Mouse (Mus musculus) embryonic facial prominence, embryonic 10.5 days (tissue): ENCODE results near the gene Ap1m1. TPM values are rescaled to one million over a fixed set of nuclear protein-coding genes. Genes with fewer than 3 reads are reported as not detected.

Experiments used
- DNase-seq: peaks from one replicate; pipeline ENCODE4 v3.0.0-alpha.2; 2017; ENCODE audit warnings: low spot score
- H3K27ac ChIP-seq: fragments of 300-500 bp; sonication (generic); replicated peaks from 2 replicates; pipeline ENCODE4 v1.5.1; 2016; ENCODE audit warnings: mild to moderate bottlenecking
- H3K27me3 ChIP-seq: fragments of 300-500 bp; sonication (generic); replicated peaks from 2 replicates; pipeline ENCODE4 v1.6.1; 2016; ENCODE audit warnings: low read depth, mild to moderate bottlenecking; ENCODE audit not compliant: poor library complexity, severe bottlenecking
- H3K36me3 ChIP-seq: fragments of 300-500 bp; sonication (generic); replicated peaks from 2 replicates; pipeline ENCODE4 v1.6.1; 2016; ENCODE audit warnings: mild to moderate bottlenecking, moderate library complexity
- H3K4me1 ChIP-seq: fragments of 300-500 bp; sonication (generic); 2 replicates; pipeline ENCODE4 v1.6.1; 2016
- H3K4me3 ChIP-seq: fragments of 300-500 bp; sonication (generic); 2 replicates; pipeline ENCODE4 v1.5.1; 2016; ENCODE audit warnings: mild to moderate bottlenecking, moderate library complexity
- H3K9me3 ChIP-seq: fragments of 300-500 bp; sonication (generic); 2 replicates; pipeline ENCODE4 v1.6.1; 2016; ENCODE audit warnings: mild to moderate bottlenecking
- WGBS: fragments of 180-500 bp; shearing (Covaris S2); methylation state at CpG from one replicate; pipeline ENCODE4 v1.1.7; 2016; 5-methylcytosine and 5-hydroxymethylcytosine counted together
- polyA plus RNA-seq: library from polyadenylated mRNA; unstranded; fragments of >200 nt; fragmentation: Nextera tagmentation; extraction: Ambion mirVana; gene quantifications from 2 replicates; pipeline ENCODE4 v1.2.1, GENCODE M21; 2016

Ap1m1 gene
- polyA plus RNA-seq = 139 and 144 TPM in 2 replicates

GRCm38 (mm10) chr8:72239499-72240402, at the start of gene Ap1m1:
TSS of gene Ap1m1 (plus strand) at chr8:72240018.
- peak; percentile 99 for DNase-seq
- H3K4me3 ChIP-seq = peak within 1 kb of the TSS; percentile 80
- H3K27ac ChIP-seq = peak within 1 kb of the TSS; percentile 95
- no peaks in the 10 kb centered on the region for H3K9me3 ChIP-seq
- H3K27me3 ChIP-seq = no peaks in the 10 kb centered on the region
- peaks cover 11% of the 10 kb centered on the region for H3K4me1 ChIP-seq
- H3K36me3 ChIP-seq = peaks cover 21% of the 10 kb centered on the region
- under 1% methylated on average over 54 of the region's 54 CpGs for WGBS

DNA sequence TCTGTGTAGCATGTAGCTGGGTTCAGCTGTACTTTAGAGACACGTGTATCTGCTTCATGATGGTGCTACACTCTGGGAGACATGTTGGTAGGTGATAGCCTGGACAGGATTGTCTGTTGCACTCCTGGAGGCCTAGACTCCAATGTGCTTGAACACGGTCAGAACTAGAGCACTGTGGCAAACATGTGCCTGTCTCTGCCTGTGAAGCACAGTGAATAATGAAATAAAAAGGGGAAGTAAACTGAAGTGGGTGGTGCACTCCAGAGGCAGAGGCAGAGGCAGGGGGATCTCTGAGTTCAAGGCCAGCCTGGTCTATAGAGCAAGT, 49.6 kb upstream of the Ap1m1 start:
- Histone ChIP-seq H3K36me3 (no peaks in the 10 kb centered on the region), H3K9me3 (no peaks in the 10 kb centered on the region), H3K4me3 (no peak overlapping the region), H3K27me3 (no peaks in the 10 kb centered on the region), H3K4me1 (no peaks in the 10 kb centered on the region), H3K27ac (no peak overlapping the region)
- 89% methylated on average over 2 of the region's 2 CpGs for WGBS
- no peak for DNase-seq

- Histone ChIP-seq H3K4me1 (no peaks in the 10 kb centered on the region), H3K36me3 (no peaks in the 10 kb centered on the region), H3K4me3 (no peak overlapping the region), H3K27ac (no peak overlapping the region), H3K9me3 (no peaks in the 10 kb centered on the region), H3K27me3 (no peaks in the 10 kb centered on the region)
- no peak for DNase-seq
These were observed 47.8 kb upstream of the Ap1m1 start for GRCm38 (mm10) chr8:72192065-72192464.

DNA sequence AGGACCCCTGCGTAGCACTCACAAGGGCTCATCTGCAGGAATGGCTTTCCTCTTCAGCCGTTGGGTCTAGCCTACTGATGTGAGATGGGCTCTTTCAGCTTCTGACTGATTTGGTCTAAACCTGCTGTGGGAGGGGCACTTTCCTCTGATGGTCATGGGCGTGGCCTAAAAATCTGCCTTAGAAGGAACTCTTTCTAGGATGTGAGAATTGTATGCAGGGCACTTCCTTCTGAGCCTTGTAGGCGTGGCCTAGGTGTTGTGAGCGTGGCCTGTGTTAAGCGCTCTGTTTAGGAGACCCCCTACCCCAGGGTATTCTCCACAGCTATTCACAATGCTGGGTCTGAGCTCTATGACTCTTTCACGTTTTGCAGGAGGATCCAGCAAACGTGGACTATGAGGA, 41.8 kb upstream of the Ap1m1 start:
- Histone ChIP-seq H3K4me3 (no peak overlapping the region), H3K36me3 (no peaks in the 10 kb centered on the region), H3K9me3 (peaks cover 15% of the 10 kb centered on the region), H3K27me3 (no peaks in the 10 kb centered on the region), H3K4me1 (no peaks in the 10 kb centered on the region), H3K27ac (no peak overlapping the region)
- WGBS = 59% methylated on average over 8 of the region's 8 CpGs
- no peak for DNase-seq

GRCm38 (mm10) chr8:72208582-72208981, 31.2 kb upstream of the Ap1m1 start:
- no peak overlapping the region for H3K4me3 ChIP-seq
- no peaks in the 10 kb centered on the region for H3K27me3 ChIP-seq
- no peaks in the 10 kb centered on the region for H3K4me1 ChIP-seq
- H3K36me3 ChIP-seq = no peaks in the 10 kb centered on the region
- 58% methylated on average over 1 of the region's 1 CpGs for WGBS
- no peak for DNase-seq
- peaks cover 8% of the 10 kb centered on the region for H3K9me3 ChIP-seq
- H3K27ac ChIP-seq = no peak overlapping the region

DNA sequence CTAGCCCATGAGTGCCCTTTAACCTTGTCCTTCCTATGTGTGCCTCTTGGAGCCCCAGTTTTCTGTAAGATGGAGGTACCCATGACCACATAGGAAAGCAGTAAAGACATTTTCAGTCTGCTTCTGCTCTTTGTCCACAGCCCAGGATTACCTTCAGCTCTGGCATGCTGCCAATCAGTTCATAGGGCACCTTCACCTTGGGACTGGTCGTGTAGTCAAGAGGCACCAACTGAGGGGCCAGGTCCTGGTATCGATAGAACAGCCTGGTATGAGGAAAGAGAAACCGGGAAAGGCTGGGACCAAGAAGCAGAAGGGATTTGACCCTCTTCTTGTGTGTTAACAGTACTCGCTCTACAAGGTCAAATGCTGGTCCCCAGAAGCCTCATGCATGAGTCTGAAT, 29.6 kb upstream of the Ap1m1 start:
- Histone ChIP-seq H3K9me3 (no peaks in the 10 kb centered on the region), H3K36me3 (no peaks in the 10 kb centered on the region), H3K27ac (no peak overlapping the region), H3K27me3 (no peaks in the 10 kb centered on the region), H3K4me3 (no peak overlapping the region), H3K4me1 (no peaks in the 10 kb centered on the region)
- no peak for DNase-seq
- 74% methylated on average over 4 of the region's 4 CpGs for WGBS

DNA sequence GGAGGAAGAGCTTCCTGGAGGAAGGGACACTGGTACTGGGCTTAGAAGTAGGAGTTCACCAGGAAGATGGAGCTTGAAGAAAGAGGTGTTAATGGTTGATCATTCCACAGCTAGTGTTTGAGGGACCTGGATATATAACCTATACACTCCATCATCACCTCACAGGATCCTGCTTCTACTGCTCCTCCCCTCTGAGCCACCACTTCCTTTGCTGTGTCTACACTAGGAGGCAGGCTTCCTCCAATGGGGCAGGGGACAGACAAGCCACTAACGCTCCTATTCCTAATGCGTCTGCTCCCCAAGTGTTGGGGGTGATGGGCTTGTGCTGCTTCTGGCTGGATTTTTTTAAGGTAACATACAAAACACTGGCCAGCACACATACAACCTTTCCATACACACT, 29.1 kb upstream of the Ap1m1 start:
- Histone ChIP-seq H3K27me3 (no peaks in the 10 kb centered on the region), H3K9me3 (no peaks in the 10 kb centered on the region), H3K4me3 (no peak overlapping the region), H3K4me1 (no peaks in the 10 kb centered on the region), H3K36me3 (no peaks in the 10 kb centered on the region), H3K27ac (no peak overlapping the region)
- no peak for DNase-seq
- 68% methylated on average over 2 of the region's 2 CpGs for WGBS

- no peak for DNase-seq
- 76% methylated on average over 1 of the region's 1 CpGs for WGBS
These were observed 28.0 kb upstream of the Ap1m1 start for GRCm38 (mm10) chr8:72211846-72212245.

GRCm38 (mm10) chr8:72212751-72213150, 27.1 kb upstream of the Ap1m1 start, which contains the start of gene Cib3:
TSS of gene Cib3 (minus strand) at chr8:72212837.
- no peaks in the 10 kb centered on the region for H3K9me3 ChIP-seq
- no peak for DNase-seq

More at GRCm38 (mm10) chr8:72211846-72212245, 28.0 kb upstream of the Ap1m1 start:
- peaks cover 5% of the 10 kb centered on the region for H3K27me3 ChIP-seq
- no peak overlapping the region for H3K4me3 ChIP-seq
- H3K4me1 ChIP-seq = no peaks in the 10 kb centered on the region
- no peak overlapping the region for H3K27ac ChIP-seq
- no peaks in the 10 kb centered on the region for H3K36me3 ChIP-seq
- H3K9me3 ChIP-seq = no peaks in the 10 kb centered on the region

GRCm38 (mm10) chr8:72213536-72213935, 26.3 kb upstream of the Ap1m1 start, which contains the start of gene Gm11034:
TSS of gene Gm11034 (minus strand) at chr8:72213636.
- Histone ChIP-seq H3K36me3 (no peaks in the 10 kb centered on the region), H3K4me1 (no peaks in the 10 kb centered on the region), H3K27me3 (peaks cover 5% of the 10 kb centered on the region), H3K4me3 (no peak within 1 kb of the TSS), H3K27ac (no peak within 1 kb of the TSS), H3K9me3 (no peaks in the 10 kb centered on the region)
- 78% methylated on average over 4 of the region's 4 CpGs for WGBS
- DNase-seq = no peak

More at GRCm38 (mm10) chr8:72212751-72213150, 27.1 kb upstream of the Ap1m1 start, which contains the start of gene Cib3:
- Histone ChIP-seq H3K4me1 (no peaks in the 10 kb centered on the region), H3K27me3 (peaks cover 5% of the 10 kb centered on the region), H3K4me3 (no peak within 1 kb of the TSS), H3K36me3 (no peaks in the 10 kb centered on the region), H3K27ac (no peak within 1 kb of the TSS)
- WGBS = 60% methylated on average over 4 of the region's 4 CpGs

GRCm38 (mm10) chr8:72215060-72215459, 24.8 kb upstream of the Ap1m1 start:
- Histone ChIP-seq H3K4me1 (peaks cover 2% of the 10 kb centered on the region; the same call in 1 of the 2 replicates), H3K36me3 (no peaks in the 10 kb centered on the region), H3K27me3 (peaks cover 5% of the 10 kb centered on the region), H3K27ac (no peak overlapping the region), H3K9me3 (no peaks in the 10 kb centered on the region), H3K4me3 (no peak overlapping the region)
- no peak for DNase-seq
- 42% methylated on average over 2 of the region's 2 CpGs for WGBS

DNA sequence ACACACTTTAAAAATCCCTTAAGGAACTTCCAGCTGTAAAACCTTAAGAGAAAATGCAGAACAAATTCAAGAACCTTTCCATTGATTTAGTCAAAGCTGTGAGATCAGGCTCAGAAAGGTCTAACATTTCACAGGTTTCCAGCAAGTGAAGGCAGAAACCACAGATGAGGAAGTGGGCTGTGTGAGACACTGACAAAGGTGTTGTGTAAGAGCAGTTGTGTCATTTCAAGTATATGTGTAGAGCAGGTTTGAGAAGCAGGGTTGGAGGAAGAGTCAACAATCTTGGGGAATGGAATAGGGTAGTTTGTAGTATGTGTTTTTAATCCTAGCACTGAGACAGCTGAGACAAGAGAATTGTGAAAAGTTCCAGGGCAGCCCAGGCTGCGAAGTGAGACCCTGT, 23.9 kb upstream of the Ap1m1 start:
- Histone ChIP-seq H3K9me3 (no peaks in the 10 kb centered on the region), H3K27me3 (peaks cover 5% of the 10 kb centered on the region), H3K4me1 (peaks cover 10% of the 10 kb centered on the region), H3K27ac (no peak overlapping the region), H3K36me3 (peaks cover 3% of the 10 kb centered on the region), H3K4me3 (no peak overlapping the region)
- DNase-seq = no peak
- 45% methylated on average over 1 of the region's 1 CpGs for WGBS
